Mouse (Mus musculus): Measurements from ENCODE around the gene Nt5e. TPM values are rescaled to one million over a fixed set of nuclear protein-coding genes. Genes with fewer than 3 reads are reported as not detected.

The Nt5e gene
- polyA plus RNA-seq, 1 experiment from 2014 or later: 4.0 TPM

DNA sequence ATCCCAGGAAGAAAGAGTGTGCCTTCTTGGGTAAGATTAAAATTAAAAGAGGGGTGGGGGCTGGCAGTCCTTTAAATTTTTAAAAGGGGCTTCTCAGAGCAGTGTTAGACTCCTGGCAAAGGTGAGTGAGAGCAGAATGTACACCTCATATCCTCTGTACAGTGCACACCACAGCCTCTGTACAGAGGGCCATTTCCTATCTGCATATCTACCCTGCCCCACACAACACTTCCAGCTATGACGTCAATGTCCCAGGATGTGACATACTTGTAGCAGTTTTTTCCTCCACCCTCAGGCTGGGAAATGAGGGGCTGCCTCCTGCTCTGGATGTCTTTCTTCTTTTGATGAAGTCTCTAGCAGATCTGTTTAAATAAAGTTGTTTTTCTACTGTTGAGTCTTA, 17.9 kb upstream of the Nt5e start:
- ATAC-seq (ENCODE audit: extremely low read depth, insufficient number of reproducible peaks, low FRiP score, low TSS enrichment): no peak
- no peak overlapping the region for H3K9ac ChIP-seq
- H3K4me2 ChIP-seq: no peak overlapping the region
- H3K36me3 ChIP-seq: no peaks in the 10 kb centered on the region
- no peak overlapping the region for H3K4me3 ChIP-seq
- H3K4me1 ChIP-seq: no peaks in the 10 kb centered on the region
- WGBS: 24% methylated on average over 1 of the region's 1 CpGs
- H3K27ac ChIP-seq (replicated peaks): no peak overlapping the region
- H3K9me3 ChIP-seq: no peaks in the 10 kb centered on the region
- no peaks in the 10 kb centered on the region for H3K27me3 ChIP-seq (replicated peaks)

DNA sequence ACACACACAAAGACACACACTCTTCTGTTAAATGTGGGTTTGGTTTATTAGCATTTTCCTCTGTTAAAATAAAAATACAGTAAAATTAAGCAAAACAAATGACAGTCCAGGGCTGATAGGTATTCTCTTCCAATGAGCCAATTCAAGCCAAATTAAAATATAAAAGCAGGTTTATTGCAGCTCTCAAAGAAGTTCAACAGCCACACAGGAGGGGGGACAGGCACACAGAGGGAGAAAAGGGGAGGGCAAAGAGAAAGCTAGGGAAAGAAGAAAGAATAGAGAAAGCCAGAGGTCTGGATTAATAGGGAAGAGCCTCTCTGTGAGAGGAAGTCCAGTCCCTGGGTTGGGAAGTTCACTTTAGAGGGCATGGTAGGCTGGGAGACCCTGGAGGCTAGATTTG, 7.8 kb upstream of the Nt5e start:
- H3K4me2 ChIP-seq: no peak overlapping the region
- ATAC-seq (ENCODE audit: extremely low read depth, insufficient number of reproducible peaks, low FRiP score, low TSS enrichment): no peak
- H3K9me3 ChIP-seq: peaks cover 6% of the 10 kb centered on the region; the same call in 1 of the 2 replicates
- no peak overlapping the region for H3K9ac ChIP-seq
- no peaks in the 10 kb centered on the region for H3K27me3 ChIP-seq (replicated peaks)
- no peaks in the 10 kb centered on the region for H3K36me3 ChIP-seq
- H3K4me3 ChIP-seq: no peak overlapping the region
- H3K27ac ChIP-seq (replicated peaks): no peak overlapping the region
- H3K4me1 ChIP-seq: no peaks in the 10 kb centered on the region

DNA sequence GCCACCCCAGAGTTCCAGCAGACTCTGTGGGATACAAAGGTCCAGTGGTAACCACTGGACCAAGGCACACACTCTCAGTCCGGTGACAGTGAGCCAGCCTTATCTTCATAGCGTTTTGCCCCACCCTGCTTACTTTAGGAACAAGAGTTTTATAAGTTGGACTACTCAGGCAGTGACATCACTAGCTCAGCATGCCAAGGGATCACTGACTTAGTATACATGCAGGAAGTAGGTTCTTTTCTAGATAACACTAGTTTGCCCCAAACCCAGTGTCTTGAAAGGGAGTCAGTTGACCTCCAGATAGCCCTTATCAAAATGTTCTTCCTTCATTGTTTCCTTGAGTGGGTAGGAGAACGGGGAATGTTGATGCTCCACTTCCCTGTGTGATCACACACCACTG, 2.4 kb upstream of the Nt5e start:
- ATAC-seq (ENCODE audit: extremely low read depth, insufficient number of reproducible peaks, low FRiP score, low TSS enrichment): no peak
- Histone ChIP-seq H3K4me3 (no peak overlapping the region), H3K4me1 (peaks cover 8% of the 10 kb centered on the region), H3K9ac (no peak overlapping the region), H3K36me3 (no peaks in the 10 kb centered on the region), H3K27me3 (replicated peaks) (peaks cover 15% of the 10 kb centered on the region), H3K4me2 (no peak overlapping the region), H3K27ac (replicated peaks) (no peak overlapping the region), H3K9me3 (peaks cover 7% of the 10 kb centered on the region; the same call in 1 of the 2 replicates)
- WGBS: 53% methylated on average over 3 of the region's 3 CpGs

DNA sequence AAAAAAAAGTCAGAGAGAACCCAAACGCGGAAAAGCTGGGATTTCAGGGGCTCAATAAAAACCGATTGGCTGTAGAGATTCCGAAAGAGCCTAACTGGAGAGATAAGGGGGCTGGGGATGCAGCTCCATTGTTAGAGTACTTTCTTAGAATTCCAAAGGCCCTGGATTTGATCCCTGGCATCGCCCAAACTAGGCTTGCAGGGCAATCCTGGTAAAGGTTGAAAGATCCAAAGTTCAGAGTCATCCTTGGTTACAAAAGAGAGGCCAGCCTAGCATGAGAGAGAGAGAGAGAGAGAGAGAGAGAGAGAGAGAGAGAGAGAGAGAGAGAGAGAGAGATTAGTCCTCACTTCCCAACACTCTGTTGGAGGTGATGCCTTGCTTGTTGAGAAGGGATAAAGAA, 1.7 kb downstream of the Nt5e start:
- H3K4me3 ChIP-seq: peak overlapping the region; percentile 67; the same call in 1 of the 2 replicates
- ATAC-seq (ENCODE audit: extremely low read depth, insufficient number of reproducible peaks, low FRiP score, low TSS enrichment): no peak
- 31% methylated on average over 5 of the region's 5 CpGs for WGBS
- peak overlapping the region; percentile 87 for H3K4me2 ChIP-seq
- H3K36me3 ChIP-seq: no peaks in the 10 kb centered on the region
- peaks cover 7% of the 10 kb centered on the region; the same call in 1 of the 2 replicates for H3K9me3 ChIP-seq
- H3K27ac ChIP-seq (replicated peaks): no peak overlapping the region
- peaks cover 10% of the 10 kb centered on the region for H3K4me1 ChIP-seq
- H3K27me3 ChIP-seq (replicated peaks): peaks cover 22% of the 10 kb centered on the region
- H3K9ac ChIP-seq: 0 out of 2 replicates have a peak overlapping the region, but pooled peaks have one; percentile 82

DNA sequence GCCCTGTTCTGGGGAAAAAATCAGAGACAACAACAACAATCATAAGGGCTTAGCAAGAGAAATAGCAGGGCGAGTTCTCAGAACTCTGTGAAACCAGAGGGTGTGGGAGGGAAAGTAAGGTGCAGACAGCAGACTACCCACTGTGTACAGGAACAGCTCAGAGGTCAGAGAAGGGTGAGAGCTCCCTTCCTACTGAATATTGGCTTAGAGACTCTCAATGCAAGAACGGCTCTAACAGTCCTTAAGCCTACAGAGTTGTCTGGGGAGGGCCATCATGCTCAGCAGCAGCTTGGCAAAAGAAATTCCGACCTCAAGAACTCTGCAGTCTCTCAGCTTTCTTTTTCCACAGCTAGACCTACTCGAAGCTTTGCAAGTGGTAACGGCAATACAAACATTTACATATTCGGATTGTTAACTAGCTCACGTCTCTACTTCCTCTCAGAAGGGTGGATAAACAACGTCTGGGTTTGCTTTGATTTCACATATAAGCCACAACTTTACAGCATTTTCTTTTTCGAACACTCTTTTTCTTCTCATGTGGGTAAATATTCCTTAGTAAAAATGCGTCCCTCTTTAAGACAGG, 2.3 kb downstream of the Nt5e start:
- no peak overlapping the region for H3K27ac ChIP-seq (replicated peaks)
- WGBS: 40% methylated on average over 10 of the region's 10 CpGs
- 0 out of 2 replicates have a peak overlapping the region, but pooled peaks have one; percentile 67 for H3K4me3 ChIP-seq
- H3K9me3 ChIP-seq: 0 out of 2 replicates have a peak, but pooled peaks cover 1% of the 10 kb centered on the region
- H3K4me2 ChIP-seq: peak overlapping the region; percentile 87; the same call in 1 of the 2 replicates
- peaks cover 22% of the 10 kb centered on the region for H3K27me3 ChIP-seq (replicated peaks)
- H3K36me3 ChIP-seq: no peaks in the 10 kb centered on the region
- H3K9ac ChIP-seq: 0 out of 2 replicates have a peak overlapping the region, but pooled peaks have one; percentile 82
- peaks cover 10% of the 10 kb centered on the region for H3K4me1 ChIP-seq
- ATAC-seq (ENCODE audit: extremely low read depth, insufficient number of reproducible peaks, low FRiP score, low TSS enrichment): no peak

DNA sequence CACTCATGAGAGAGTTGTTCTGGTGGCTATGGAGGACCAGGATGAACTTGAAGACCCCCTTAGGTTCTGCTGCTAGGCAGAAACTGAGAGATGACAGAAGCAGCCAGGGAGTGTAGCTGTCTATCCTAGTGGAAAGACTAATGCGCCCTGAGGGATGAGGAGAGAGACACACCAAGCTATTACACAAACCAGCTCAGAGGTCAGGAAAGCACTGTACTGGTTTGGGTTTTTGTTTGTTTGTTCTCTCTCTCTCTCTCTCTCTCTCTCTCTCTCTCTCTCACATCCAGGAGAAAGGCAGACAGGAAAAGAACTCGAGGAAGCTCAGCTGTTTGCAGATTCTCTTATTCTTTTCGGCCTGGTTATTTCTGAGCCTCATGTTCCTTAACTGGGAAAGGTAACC, 3.3 kb downstream of the Nt5e start:
- H3K9ac ChIP-seq: no peak overlapping the region
- H3K9me3 ChIP-seq: no peaks in the 10 kb centered on the region
- H3K27me3 ChIP-seq (replicated peaks): peaks cover 22% of the 10 kb centered on the region
- WGBS: 59% methylated on average over 3 of the region's 3 CpGs
- ATAC-seq (ENCODE audit: extremely low read depth, insufficient number of reproducible peaks, low FRiP score, low TSS enrichment): no peak
- H3K27ac ChIP-seq (replicated peaks): no peak overlapping the region
- no peaks in the 10 kb centered on the region for H3K36me3 ChIP-seq
- no peak overlapping the region for H3K4me2 ChIP-seq
- no peak overlapping the region for H3K4me3 ChIP-seq
- H3K4me1 ChIP-seq: peaks cover 10% of the 10 kb centered on the region

DNA sequence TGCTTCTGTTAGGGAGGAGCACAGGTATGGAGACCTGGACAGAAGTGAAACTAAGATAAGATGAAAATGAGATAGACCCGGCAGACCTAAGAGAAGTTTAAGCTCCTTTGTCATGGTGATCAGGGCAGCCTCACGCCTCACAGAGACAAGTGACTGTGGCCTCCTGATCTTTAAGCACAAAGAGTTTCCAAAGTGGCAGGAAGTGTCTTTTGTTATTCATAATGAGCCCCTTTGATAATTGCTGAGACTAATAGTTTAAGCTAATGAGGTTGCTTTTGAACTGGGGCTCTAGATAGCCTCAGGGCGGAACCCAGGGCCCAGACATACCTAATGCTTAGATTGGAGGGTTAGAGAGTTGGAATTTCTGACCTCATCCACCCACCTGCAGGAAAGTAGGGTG, 5.5 kb downstream of the Nt5e start:
- no peak overlapping the region for H3K4me2 ChIP-seq
- WGBS: 48% methylated on average over 3 of the region's 3 CpGs
- no peak for ATAC-seq (ENCODE audit: extremely low read depth, insufficient number of reproducible peaks, low FRiP score, low TSS enrichment)

DNA sequence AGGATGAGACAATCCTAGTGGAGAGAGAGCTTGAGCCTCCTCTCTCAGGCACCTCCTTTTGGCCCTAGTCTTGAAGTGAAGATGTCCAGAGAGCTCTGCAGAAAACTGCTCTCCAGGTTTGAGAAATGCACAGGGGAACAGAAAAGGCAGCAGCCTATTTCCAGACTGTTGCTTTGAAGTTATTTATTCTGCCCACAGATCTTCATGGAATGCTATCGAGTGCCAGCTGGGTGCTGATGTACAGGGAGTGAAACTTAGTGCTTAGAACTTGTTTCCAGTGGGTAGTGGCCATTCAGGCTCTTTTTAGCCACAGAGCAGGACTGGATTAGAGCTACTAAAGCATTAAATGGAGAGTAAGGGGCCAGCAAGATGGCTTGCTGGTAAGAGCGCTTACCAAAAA, 8.8 kb downstream of the Nt5e start:
- H3K27ac ChIP-seq (replicated peaks): no peak overlapping the region
- no peak overlapping the region for H3K4me3 ChIP-seq
- no peak for ATAC-seq (ENCODE audit: extremely low read depth, insufficient number of reproducible peaks, low FRiP score, low TSS enrichment)
- no peaks in the 10 kb centered on the region for H3K4me1 ChIP-seq
- H3K9me3 ChIP-seq: no peaks in the 10 kb centered on the region
- no peaks in the 10 kb centered on the region for H3K27me3 ChIP-seq (replicated peaks)
- H3K4me2 ChIP-seq: no peak overlapping the region
- no peak overlapping the region for H3K9ac ChIP-seq
- 39% methylated on average over 1 of the region's 2 CpGs for WGBS
- no peaks in the 10 kb centered on the region for H3K36me3 ChIP-seq

More for the DNA sequence above, 5.5 kb downstream of the Nt5e start:
- H3K36me3 ChIP-seq: no peaks in the 10 kb centered on the region
- H3K4me1 ChIP-seq: peaks cover 10% of the 10 kb centered on the region
- H3K4me3 ChIP-seq: no peak overlapping the region
- H3K27me3 ChIP-seq (replicated peaks): peaks cover 15% of the 10 kb centered on the region
- no peak overlapping the region for H3K27ac ChIP-seq (replicated peaks)
- H3K9ac ChIP-seq: no peak overlapping the region
- H3K9me3 ChIP-seq: no peaks in the 10 kb centered on the region

- ATAC-seq (ENCODE audit: extremely low read depth, insufficient number of reproducible peaks, low FRiP score, low TSS enrichment): no peak
- H3K9ac ChIP-seq: no peak overlapping the region
- H3K27ac ChIP-seq (replicated peaks): no peak overlapping the region
- no peaks in the 10 kb centered on the region for H3K9me3 ChIP-seq
- H3K36me3 ChIP-seq: no peaks in the 10 kb centered on the region
- no peak overlapping the region for H3K4me2 ChIP-seq
- no peak overlapping the region for H3K4me3 ChIP-seq
- H3K27me3 ChIP-seq (replicated peaks): no peaks in the 10 kb centered on the region
- peaks cover 5% of the 10 kb centered on the region; the same call in 1 of the 2 replicates for H3K4me1 ChIP-seq
- 78% methylated on average over 3 of the region's 3 CpGs for WGBS
Observed at GRCm38 (mm10) chr9:88340819-88341218, 13.8 kb downstream of the Nt5e start.

DNA sequence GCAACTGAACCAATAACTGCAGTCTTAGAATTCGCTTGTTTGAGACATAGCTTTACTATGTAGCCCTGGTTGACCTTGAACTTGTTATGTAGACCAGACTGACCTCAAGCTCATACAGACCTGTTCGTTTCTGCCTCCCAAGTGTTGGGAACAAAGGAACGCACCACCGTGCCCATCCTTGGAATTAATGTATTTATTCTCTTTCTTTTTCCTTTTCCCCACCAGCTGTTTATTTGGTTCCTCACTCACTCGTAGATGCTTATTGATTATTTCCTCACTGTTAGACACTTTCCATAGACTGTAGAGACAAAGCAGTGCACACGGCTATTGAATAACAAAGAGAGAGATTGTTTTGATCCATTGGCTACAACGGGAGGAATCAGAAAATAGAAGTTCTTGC, 15.2 kb downstream of the Nt5e start:
- Histone ChIP-seq H3K9me3 (no peaks in the 10 kb centered on the region), H3K4me1 (peaks cover 5% of the 10 kb centered on the region; the same call in 1 of the 2 replicates), H3K4me3 (no peak overlapping the region), H3K27ac (replicated peaks) (no peak overlapping the region), H3K4me2 (no peak overlapping the region), H3K27me3 (replicated peaks) (no peaks in the 10 kb centered on the region), H3K9ac (no peak overlapping the region), H3K36me3 (no peaks in the 10 kb centered on the region)
- ATAC-seq (ENCODE audit: extremely low read depth, insufficient number of reproducible peaks, low FRiP score, low TSS enrichment): no peak
- 79% methylated on average over 7 of the region's 7 CpGs for WGBS

DNA sequence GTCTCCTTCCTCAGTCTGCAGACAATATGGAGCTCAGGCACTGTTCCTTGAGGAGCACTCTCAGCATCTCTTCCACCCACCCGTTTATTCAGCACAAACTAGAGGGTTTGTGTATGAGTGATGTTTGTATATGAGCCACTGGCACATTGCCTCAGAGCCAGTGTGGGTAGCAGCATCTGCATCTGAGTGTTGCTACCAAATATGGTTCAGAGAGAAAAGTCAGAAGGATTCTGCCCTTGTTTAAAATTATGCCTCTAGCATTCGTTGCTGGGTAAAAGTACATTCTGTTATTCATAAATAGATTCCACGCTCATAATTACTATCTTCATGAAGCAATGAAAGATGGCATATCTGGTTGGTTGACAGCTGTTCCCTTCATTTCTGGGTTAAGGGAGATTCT, 15.7 kb downstream of the Nt5e start:
- no peak overlapping the region for H3K4me3 ChIP-seq
- WGBS: 82% methylated on average over 3 of the region's 3 CpGs
- peaks cover 5% of the 10 kb centered on the region; the same call in 1 of the 2 replicates for H3K4me1 ChIP-seq
- no peak for ATAC-seq (ENCODE audit: extremely low read depth, insufficient number of reproducible peaks, low FRiP score, low TSS enrichment)
- no peak overlapping the region for H3K9ac ChIP-seq
- no peaks in the 10 kb centered on the region for H3K27me3 ChIP-seq (replicated peaks)
- H3K36me3 ChIP-seq: no peaks in the 10 kb centered on the region
- H3K4me2 ChIP-seq: no peak overlapping the region
- H3K27ac ChIP-seq (replicated peaks): no peak overlapping the region
- H3K9me3 ChIP-seq: no peaks in the 10 kb centered on the region

DNA sequence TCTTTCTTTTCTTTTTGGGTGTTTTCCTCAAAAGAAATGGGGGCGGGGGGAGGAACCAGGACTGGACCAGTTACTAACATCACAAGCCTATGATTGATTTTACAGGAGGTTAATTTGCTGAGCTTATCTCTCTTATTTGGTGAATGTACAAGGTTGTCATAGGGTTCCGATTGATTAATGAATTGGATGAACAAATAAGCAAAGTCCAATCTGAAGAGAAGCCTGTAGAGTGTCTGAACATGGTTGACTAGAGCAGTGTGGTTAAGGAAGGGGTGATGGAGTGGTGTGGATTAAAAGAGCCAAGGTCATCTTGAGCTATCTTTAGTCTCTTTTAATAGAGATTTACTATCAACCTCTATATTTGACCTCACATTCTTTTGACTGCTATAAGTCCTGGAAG, 17.4 kb downstream of the Nt5e start:
- H3K9ac ChIP-seq: no peak overlapping the region
- peaks cover 5% of the 10 kb centered on the region; the same call in 1 of the 2 replicates for H3K4me1 ChIP-seq
- WGBS: 89% methylated on average over 2 of the region's 2 CpGs
- no peak overlapping the region for H3K27ac ChIP-seq (replicated peaks)
- no peaks in the 10 kb centered on the region for H3K27me3 ChIP-seq (replicated peaks)
- no peak overlapping the region for H3K4me3 ChIP-seq
- ATAC-seq (ENCODE audit: extremely low read depth, insufficient number of reproducible peaks, low FRiP score, low TSS enrichment): no peak
- H3K36me3 ChIP-seq: no peaks in the 10 kb centered on the region
- no peak overlapping the region for H3K4me2 ChIP-seq
- H3K9me3 ChIP-seq: no peaks in the 10 kb centered on the region

All from heart, embryonic 13.5 days (tissue).